Mouse (Mus musculus) liver, embryonic 13.5 days (tissue): ENCODE results near the gene Olfr156. TPM values are rescaled to one million over a fixed set of nuclear protein-coding genes. Genes with fewer than 3 reads are reported as not detected.
"Not testable (repeated sequence)": the region's sequence is repeated elsewhere in the genome, so short reads cannot be mapped to it uniquely, and the experiment has no call there.

Source experiments
- ATAC-seq: fragments of 200-750 bp; cut with Nextera tagmentation; 2 replicates; pipeline ENCODE4 v1.8.0; 2017; ENCODE audit warnings: low read depth, mild to moderate bottlenecking, moderate number of reproducible peaks, moderate library complexity
- DNase-seq: peaks from one replicate; pipeline ENCODE4 v3.0.0; 2022
- H3K27ac ChIP-seq: fragments of 300-500 bp; sonication (generic); 2 replicates; pipeline ENCODE4 v1.5.1; 2015; ENCODE audit warnings: moderate library complexity, mild to moderate bottlenecking, inconsistent platforms
- H3K27me3 ChIP-seq: fragments of 300-500 bp; sonication (generic); 2 replicates; pipeline ENCODE4 v1.6.1; 2015; ENCODE audit warnings: mild to moderate bottlenecking, inconsistent platforms
- H3K36me3 ChIP-seq: fragments of 300-500 bp; sonication (generic); 2 replicates; pipeline ENCODE4 v1.6.1; 2015; ENCODE audit warnings: mild to moderate bottlenecking, inconsistent platforms
- H3K4me1 ChIP-seq: fragments of 300-500 bp; sonication (generic); replicated peaks from 2 replicates; pipeline ENCODE4 v1.6.1; 2015; ENCODE audit warnings: inconsistent platforms
- H3K4me2 ChIP-seq: fragments of 300-500 bp; sonication (generic); 2 replicates; pipeline ENCODE4 v1.6.1; 2015; ENCODE audit warnings: inconsistent platforms, mild to moderate bottlenecking, moderate library complexity
- H3K4me3 ChIP-seq: fragments of 300-500 bp; sonication (generic); replicated peaks from 2 replicates; pipeline ENCODE4 v1.5.1; 2015; ENCODE audit warnings: mild to moderate bottlenecking, inconsistent platforms
- H3K9ac ChIP-seq: fragments of 300-500 bp; sonication (generic); 2 replicates; pipeline ENCODE4 v1.6.1; 2015; ENCODE audit warnings: mild to moderate bottlenecking, inconsistent platforms
- H3K9me3 ChIP-seq: fragments of 300-500 bp; sonication (generic); replicated peaks from 2 replicates; pipeline ENCODE4 v1.6.1; 2016; ENCODE audit warnings: inconsistent platforms
- WGBS: fragments of 180-500 bp; shearing (Covaris S2); methylation state at CpG from one replicate; pipeline ENCODE4 v1.1.7; 2015; ENCODE audit not compliant: insufficient replicate concordance; 5-methylcytosine and 5-hydroxymethylcytosine counted together
- polyA plus RNA-seq: library from polyadenylated mRNA; unstranded; fragments of >200 nt; fragmentation: Nextera tagmentation; extraction: Ambion mirVana; gene quantifications from 2 replicates; pipeline ENCODE4 v1.2.1, GENCODE M21; 2015

Olfr156 gene
- polyA plus RNA-seq, 1 experiment from 2014 or later = not detected

DNA sequence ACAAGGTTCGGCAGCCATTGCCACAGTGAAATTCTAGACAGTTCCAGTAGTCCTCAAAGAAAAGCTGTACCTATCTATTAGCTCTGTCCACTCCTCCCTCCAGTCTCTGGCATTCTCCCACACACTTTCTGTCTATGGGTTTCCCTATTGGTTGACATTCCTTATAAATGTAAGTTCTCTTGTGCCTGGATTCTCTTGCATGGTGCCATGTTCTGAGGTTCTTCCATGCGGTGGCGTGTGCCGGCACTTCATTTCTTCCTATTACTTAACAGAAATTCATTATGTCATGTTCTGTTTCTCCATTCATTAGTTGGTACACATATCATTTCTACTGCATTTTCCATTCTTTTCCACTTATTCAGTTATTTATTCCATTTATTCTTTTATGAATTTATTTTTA, 5.1 kb upstream of the Olfr156 start:
- no peak for ATAC-seq
- Histone ChIP-seq H3K36me3 (no peaks in the 10 kb centered on the region), H3K9ac (no peak overlapping the region), H3K27me3 (no peaks in the 10 kb centered on the region), H3K4me1 (no peaks in the 10 kb centered on the region), H3K9me3 (no peaks in the 10 kb centered on the region), H3K27ac (no peak overlapping the region), H3K4me2 (no peak overlapping the region), H3K4me3 (no peak overlapping the region)
- DNase-seq = no peak
- WGBS = 73% methylated on average over 4 of the region's 4 CpGs

DNA sequence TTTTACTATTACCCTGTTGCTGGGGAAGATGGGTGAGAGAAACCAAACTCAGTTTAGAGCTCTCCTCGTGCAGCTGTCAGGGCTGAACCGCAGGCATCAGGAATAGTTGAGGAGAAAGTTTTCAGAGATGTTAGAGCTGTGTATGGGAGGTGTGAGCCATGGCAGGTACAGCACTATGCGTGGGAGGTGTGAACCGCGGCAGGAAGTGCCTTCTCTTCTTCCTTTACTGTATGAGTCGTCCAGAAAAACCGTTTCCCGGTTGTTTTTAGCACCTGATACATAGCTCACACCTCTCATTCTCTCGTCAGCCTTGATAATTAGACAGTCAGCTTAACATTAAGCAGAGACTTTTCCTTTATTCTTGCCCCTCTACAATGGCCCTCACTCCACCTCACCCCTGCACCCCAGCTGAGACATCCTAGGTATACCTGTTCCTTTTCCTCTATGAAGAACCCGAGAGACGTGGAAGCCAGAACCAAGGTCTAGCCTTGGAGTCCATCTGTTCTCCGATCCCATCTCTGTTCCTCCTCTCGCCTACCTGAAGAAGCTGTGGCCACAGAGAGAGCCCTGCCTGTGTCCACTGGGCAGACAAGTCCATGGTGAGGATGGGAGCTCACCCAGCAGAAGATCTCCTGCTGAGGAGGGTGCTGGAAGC, 672 bp downstream of the Olfr156 start:
- no peaks in the 10 kb centered on the region for H3K36me3 ChIP-seq
- WGBS = 54% methylated on average over 13 of the region's 13 CpGs
- no peaks in the 10 kb centered on the region for H3K9me3 ChIP-seq
- H3K27me3 ChIP-seq = no peaks in the 10 kb centered on the region
- ATAC-seq (no peak), DNase-seq (no peak)
- H3K4me3 ChIP-seq = no peak overlapping the region
- no peak overlapping the region for H3K9ac ChIP-seq
- H3K4me1 ChIP-seq = no peaks in the 10 kb centered on the region
- no peak overlapping the region for H3K27ac ChIP-seq
- H3K4me2 ChIP-seq = no peak overlapping the region

DNA sequence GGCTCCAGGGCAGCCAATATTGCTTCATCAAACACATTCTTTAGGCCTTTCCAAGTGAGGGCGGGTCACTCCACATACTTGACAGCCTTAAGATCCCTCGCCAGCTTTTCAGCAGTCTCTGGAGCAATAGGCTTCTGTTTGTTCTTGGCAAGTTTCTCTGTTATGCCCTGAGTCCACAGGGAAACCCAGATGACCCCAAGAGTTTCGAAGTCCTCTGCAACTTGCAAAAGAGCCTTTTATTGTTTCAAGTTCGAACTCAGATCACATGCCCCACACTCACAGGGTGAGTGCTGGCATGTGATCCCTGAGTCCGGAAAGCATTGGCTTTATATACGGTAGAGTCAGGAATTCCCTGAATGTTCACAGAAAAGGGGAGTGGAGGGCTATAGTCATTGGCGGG, 24.8 kb downstream of the Olfr156 start:
- H3K27ac ChIP-seq = no peak overlapping the region
- no peaks in the 10 kb centered on the region for H3K4me1 ChIP-seq
- no peak for DNase-seq
- 54% methylated on average over 7 of the region's 7 CpGs for WGBS
- no peak for ATAC-seq
- no peaks in the 10 kb centered on the region for H3K36me3 ChIP-seq
- 0 out of 2 replicates have a peak, but pooled peaks cover 3% of the 10 kb centered on the region for H3K9me3 ChIP-seq
- no peak overlapping the region for H3K9ac ChIP-seq
- no peak overlapping the region for H3K4me2 ChIP-seq
- no peak overlapping the region for H3K4me3 ChIP-seq
- H3K27me3 ChIP-seq = no peaks in the 10 kb centered on the region

DNA sequence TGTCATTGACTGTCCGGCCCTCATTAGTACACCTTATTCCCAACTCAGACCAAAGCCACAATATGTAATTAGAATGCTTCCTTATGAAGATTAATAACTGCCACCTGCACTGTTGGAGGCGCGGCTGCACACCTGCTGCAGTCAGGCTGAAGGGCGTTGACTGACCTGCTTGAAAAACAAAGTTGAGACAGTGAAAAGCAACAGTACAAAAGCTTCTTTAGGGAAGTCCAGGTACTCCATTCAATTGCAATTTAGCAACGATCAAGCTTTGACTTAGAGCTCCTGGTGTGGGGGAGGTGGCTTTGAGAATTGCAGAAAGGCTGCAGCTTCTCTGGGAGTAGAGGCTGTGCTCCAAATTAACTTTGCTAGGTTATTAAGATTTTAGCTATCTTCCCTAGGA, 27.9 kb downstream of the Olfr156 start:
- H3K4me1 ChIP-seq, H3K27me3 ChIP-seq, H3K27ac ChIP-seq, H3K9me3 ChIP-seq, H3K9ac ChIP-seq, H3K36me3 ChIP-seq, DNase-seq, ATAC-seq, H3K4me2 ChIP-seq, H3K4me3 ChIP-seq: not testable (repeated sequence)
- WGBS = 68% methylated on average over 5 of the region's 5 CpGs

DNA sequence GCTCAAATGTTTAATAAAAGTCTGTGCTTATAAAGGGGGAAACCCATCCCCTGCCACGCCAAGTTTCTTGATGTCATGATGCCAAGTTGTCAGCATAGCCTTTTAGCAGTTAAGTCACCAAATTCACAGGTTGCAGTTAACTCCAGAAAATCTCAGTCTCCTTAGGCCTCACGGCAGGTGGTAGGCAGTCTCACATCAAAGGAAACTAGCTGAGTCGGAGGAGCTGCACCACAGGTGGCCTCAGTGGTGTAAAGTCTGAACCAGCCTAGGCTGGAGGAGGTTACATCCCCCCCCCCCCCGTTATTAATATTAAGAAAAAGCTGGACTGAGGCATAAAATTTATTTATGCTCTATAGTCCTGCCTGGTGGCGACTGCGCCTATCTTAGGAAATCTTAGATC, 28.4 kb downstream of the Olfr156 start:
- no peaks in the 10 kb centered on the region for H3K36me3 ChIP-seq
- no peaks in the 10 kb centered on the region for H3K27me3 ChIP-seq
- DNase-seq (no peak), ATAC-seq (no peak)
- 63% methylated on average over 6 of the region's 6 CpGs for WGBS
- no peak overlapping the region for H3K4me2 ChIP-seq
- H3K27ac ChIP-seq = no peak overlapping the region
- no peaks in the 10 kb centered on the region for H3K9me3 ChIP-seq
- no peak overlapping the region for H3K9ac ChIP-seq
- H3K4me3 ChIP-seq = no peak overlapping the region
- no peaks in the 10 kb centered on the region for H3K4me1 ChIP-seq

DNA sequence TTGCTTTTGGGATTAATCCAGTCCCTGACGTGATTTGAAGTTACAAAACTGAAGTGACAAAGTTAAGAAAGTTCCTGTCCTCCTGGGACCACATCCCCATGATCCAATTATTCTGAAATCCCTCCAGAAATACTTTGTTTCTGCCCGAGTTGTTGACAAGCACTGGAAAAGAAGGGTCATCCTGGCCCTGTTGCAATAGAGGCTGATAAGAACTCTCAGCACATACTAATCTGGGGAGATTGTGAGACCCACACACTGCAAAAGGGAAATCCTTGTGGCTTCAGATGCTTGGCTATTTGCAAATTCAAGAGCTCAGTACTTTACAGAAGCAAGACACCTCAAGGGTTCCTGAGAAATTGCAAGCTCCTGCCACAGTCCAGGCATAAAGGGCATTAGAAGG, 51.4 kb downstream of the Olfr156 start:
- Histone ChIP-seq H3K4me2 (no peak overlapping the region), H3K27me3 (peaks cover 4% of the 10 kb centered on the region; the same call in 1 of the 2 replicates), H3K4me1 (no peaks in the 10 kb centered on the region), H3K9me3 (0 out of 2 replicates have a peak, but pooled peaks cover 3% of the 10 kb centered on the region), H3K36me3 (no peaks in the 10 kb centered on the region), H3K27ac (no peak overlapping the region), H3K4me3 (no peak overlapping the region), H3K9ac (no peak overlapping the region)
- no peak for ATAC-seq
- WGBS = 15% methylated on average over 2 of the region's 2 CpGs
- no peak for DNase-seq

DNA sequence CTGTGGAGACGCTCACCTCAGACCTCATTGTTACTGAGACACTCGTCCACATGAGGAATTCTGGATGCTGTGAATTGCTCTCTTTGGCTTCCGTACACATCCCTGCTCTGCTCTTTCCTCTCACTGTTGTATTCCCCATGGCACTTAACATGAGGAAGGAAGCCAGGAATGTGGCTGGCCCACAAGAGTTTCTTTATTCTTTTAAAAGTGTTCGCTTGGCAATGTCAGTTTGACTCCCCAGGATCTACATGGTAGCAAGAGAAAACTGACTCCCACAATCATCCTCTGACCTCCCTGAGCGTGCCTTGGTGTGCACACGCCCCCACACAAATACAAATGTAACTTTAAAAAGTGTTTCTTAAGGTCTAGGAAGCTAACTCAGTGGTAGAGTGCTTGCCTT, 52.1 kb downstream of the Olfr156 start:
- DNase-seq = no peak
- H3K36me3 ChIP-seq = no peaks in the 10 kb centered on the region
- H3K9me3 ChIP-seq = 0 out of 2 replicates have a peak, but pooled peaks cover 3% of the 10 kb centered on the region

DNA sequence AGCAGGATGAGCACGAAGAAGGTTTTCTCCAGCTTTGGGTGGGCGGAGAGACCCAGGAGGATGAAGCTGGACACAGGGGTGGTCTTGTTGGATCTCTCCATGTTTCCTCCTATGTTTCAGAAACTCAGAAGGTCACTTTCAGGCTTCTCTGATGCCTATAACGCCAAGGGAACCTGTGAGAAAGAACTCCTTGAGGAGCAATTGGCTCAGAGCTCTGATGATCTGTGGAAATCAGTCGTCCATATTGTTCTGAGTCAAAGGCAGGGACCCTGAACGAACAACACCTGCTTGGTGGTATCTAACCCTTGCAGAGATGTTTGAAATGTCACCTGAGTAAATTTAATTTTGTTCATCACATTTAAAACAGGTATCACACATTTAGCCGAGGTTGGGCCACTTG, 52.8 kb downstream of the Olfr156 start, which contains the start of gene Olfr159:
TSS of gene Olfr159 (minus strand) at position 101 of the 400 bp plus-strand sequence.
- 0 out of 2 replicates have a peak, but pooled peaks cover 3% of the 10 kb centered on the region for H3K9me3 ChIP-seq
- no peak for ATAC-seq
- H3K9ac ChIP-seq = no peak within 1 kb of the TSS
- 60% methylated on average over 6 of the region's 6 CpGs for WGBS
- no peaks in the 10 kb centered on the region for H3K4me1 ChIP-seq
- no peak within 1 kb of the TSS for H3K4me3 ChIP-seq
- no peak for DNase-seq
- H3K27ac ChIP-seq = no peak within 1 kb of the TSS
- peaks cover 4% of the 10 kb centered on the region; the same call in 1 of the 2 replicates for H3K27me3 ChIP-seq
- no peak within 1 kb of the TSS for H3K4me2 ChIP-seq
- no peaks in the 10 kb centered on the region for H3K36me3 ChIP-seq

More for the DNA sequence above, 52.1 kb downstream of the Olfr156 start:
- peaks cover 4% of the 10 kb centered on the region; the same call in 1 of the 2 replicates for H3K27me3 ChIP-seq
- H3K4me2 ChIP-seq = no peak overlapping the region
- H3K9ac ChIP-seq = no peak overlapping the region
- H3K27ac ChIP-seq = no peak overlapping the region
- H3K4me1 ChIP-seq = no peaks in the 10 kb centered on the region
- ATAC-seq = no peak
- WGBS = 46% methylated on average over 6 of the region's 6 CpGs
- no peak overlapping the region for H3K4me3 ChIP-seq

Other genes with a start within 250 kb of the Olfr156 start
- 13.8 and 15.1 TPM in 2 replicates for gene Rgp1, start 245.2 kb downstream of the Olfr156 start, polyA plus RNA-seq
- 16.5 and 18.1 TPM in 2 replicates for gene Gba2, start 245.0 kb downstream of the Olfr156 start, polyA plus RNA-seq
- 0.60 TPM in 1 of 2 replicates, not detected in the other for gene Msmp, start 239.4 kb downstream of the Olfr156 start, polyA plus RNA-seq
- gene Npr2, start 192.0 kb downstream of the Olfr156 start, polyA plus RNA-seq = 0.80 and 0.89 TPM in 2 replicates
- 0.10 and 0.12 TPM in 2 replicates for gene Spag8, start 170.3 kb downstream of the Olfr156 start, polyA plus RNA-seq
- gene Hint2, start 167.4 kb downstream of the Olfr156 start, polyA plus RNA-seq = 66.4 and 66.9 TPM in 2 replicates
- gene Tmem8b, start 154.9 kb downstream of the Olfr156 start, polyA plus RNA-seq = 0.19 and 0.23 TPM in 2 replicates
- 1.3 and 1.8 TPM in 2 replicates for gene Fam221b, start 154.8 kb downstream of the Olfr156 start, polyA plus RNA-seq
- not detected in 2 replicates for gene Olfr70, start 123.1 kb downstream of the Olfr156 start, polyA plus RNA-seq
- not detected in 2 replicates for gene Olfr71, start 113.6 kb downstream of the Olfr156 start, polyA plus RNA-seq
- gene Hrct1, start 96.7 kb downstream of the Olfr156 start, polyA plus RNA-seq = 0.09 and 0.17 TPM in 2 replicates
- gene Spaar, start 93.9 kb downstream of the Olfr156 start, polyA plus RNA-seq = not detected in 2 replicates
- not detected in 2 replicates for gene Olfr159, start 52.9 kb downstream of the Olfr156 start, polyA plus RNA-seq
- not detected in 2 replicates for gene Olfr157, start 16.3 kb upstream of the Olfr156 start, polyA plus RNA-seq
- not detected in 2 replicates for gene Olfr155, start 27.7 kb upstream of the Olfr156 start, polyA plus RNA-seq
- 2.1 and 2.3 TPM in 2 replicates for gene Reck, start 51.6 kb upstream of the Olfr156 start, polyA plus RNA-seq
- 39.0 and 45.7 TPM in 2 replicates for gene Glipr2, start 133.5 kb upstream of the Olfr156 start, polyA plus RNA-seq
- gene Ccin, start 159.6 kb upstream of the Olfr156 start, polyA plus RNA-seq = not detected in 2 replicates
- 164 and 166 TPM in 2 replicates for gene Clta, start 180.6 kb upstream of the Olfr156 start, polyA plus RNA-seq